Mouse (Mus musculus): ENCODE results near the gene Galr3. TPM values are rescaled to one million over a fixed set of nuclear protein-coding genes. Genes with fewer than 3 reads are reported as not detected.

The Galr3 gene
- polyA plus RNA-seq, 1 experiment from 2014 or later = 0.12 TPM

DNA sequence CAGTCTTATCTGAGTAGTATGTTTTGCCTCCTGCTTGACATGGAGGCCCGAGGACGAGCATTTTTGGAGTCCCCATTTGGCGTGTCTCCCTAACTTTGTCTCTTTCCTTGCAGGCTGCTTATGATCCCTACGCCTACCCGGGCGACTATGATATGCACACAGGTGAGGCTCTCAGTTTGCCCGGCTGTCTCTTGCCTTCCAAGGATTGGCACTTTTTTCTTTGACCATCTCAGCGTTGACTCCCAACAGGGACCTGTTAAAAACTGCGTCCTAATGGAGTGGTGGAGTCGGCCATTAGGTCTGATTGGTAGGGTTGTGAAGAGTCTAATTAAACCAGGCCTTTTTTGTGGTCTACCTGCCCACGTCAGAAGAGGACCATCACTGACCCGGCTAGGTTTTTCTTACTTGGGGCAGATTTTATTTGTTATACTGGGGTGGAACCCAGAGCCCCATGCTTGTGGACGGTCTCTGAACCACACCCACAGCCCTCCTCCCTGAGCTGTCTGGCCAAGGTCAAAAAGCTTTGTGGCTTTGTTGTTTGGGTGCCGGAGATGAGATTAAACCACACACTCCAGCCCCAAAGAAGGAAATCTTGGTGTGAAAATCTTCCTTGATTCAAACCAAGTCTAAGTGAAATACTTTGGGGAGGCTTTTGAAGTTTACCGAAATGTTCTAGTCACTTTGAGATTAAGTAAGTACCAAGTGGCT, 34.1 kb downstream of the Galr3 start:
- H3K27me3 ChIP-seq = no peaks in the 10 kb centered on the region
- ATAC-seq (replicated peaks; ENCODE audit: low FRiP score) = no peak
- peak overlapping the region; percentile 92 for H3K4me3 ChIP-seq (replicated peaks)
- H3K9me3 ChIP-seq (replicated peaks) = no peaks in the 10 kb centered on the region
- H3K4me1 ChIP-seq = peaks cover 20% of the 10 kb centered on the region
- peak overlapping the region; percentile 88 for H3K9ac ChIP-seq
- peak overlapping the region; percentile 76 for H3K4me2 ChIP-seq
- peaks cover 45% of the 10 kb centered on the region for H3K36me3 ChIP-seq
- no peak overlapping the region for H3K27ac ChIP-seq
- 32% methylated on average over 15 of the region's 15 CpGs for WGBS

DNA sequence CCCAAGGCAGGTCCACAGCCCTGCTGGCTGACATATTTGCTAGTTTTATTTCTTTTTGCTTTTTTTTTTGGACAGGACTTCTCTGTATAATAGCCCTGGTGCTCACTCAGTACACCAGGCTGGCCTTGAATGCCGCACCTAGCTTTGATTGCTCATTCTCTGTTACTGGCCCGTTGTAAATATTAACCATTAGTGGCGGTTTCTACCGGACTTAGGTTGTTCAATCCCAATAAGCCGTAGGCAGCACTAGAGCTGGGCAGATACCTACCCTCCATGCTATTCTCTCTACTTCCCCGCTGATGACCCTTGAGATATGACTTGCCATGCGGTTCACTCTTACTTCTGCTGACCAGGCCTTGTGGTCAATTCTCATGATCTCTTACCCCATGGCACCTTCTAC, 37.9 kb downstream of the Galr3 start:
- no peaks in the 10 kb centered on the region for H3K27me3 ChIP-seq
- peaks cover 83% of the 10 kb centered on the region for H3K36me3 ChIP-seq
- no peak overlapping the region for H3K4me3 ChIP-seq (replicated peaks)
- H3K4me1 ChIP-seq = peaks cover 15% of the 10 kb centered on the region
- H3K27ac ChIP-seq = no peak overlapping the region
- 89% methylated on average over 7 of the region's 7 CpGs for WGBS
- no peak overlapping the region for H3K4me2 ChIP-seq
- no peak overlapping the region for H3K9ac ChIP-seq
- no peaks in the 10 kb centered on the region for H3K9me3 ChIP-seq (replicated peaks)
- no peak for ATAC-seq (replicated peaks; ENCODE audit: low FRiP score)

DNA sequence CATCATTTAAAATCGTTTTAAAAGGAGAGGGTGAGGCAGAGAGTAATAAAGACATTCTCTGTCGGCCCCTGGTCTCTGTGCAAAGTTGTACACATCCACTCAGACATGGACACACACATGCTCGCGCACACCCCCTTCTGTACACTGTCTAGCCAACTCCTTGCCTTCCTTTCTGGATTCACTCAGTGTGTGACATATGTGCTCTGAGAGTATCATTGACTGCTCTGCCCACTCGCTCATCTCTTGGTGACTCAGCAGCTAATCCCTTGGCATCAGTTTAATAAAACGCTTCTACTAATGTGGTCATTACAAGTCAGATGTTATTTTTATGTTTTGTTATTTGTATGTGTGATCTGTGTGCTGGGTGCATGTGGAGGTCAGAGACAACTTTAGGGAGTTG, 50.6 kb downstream of the Galr3 start:
- H3K9me3 ChIP-seq (replicated peaks) = no peaks in the 10 kb centered on the region
- no peaks in the 10 kb centered on the region for H3K27me3 ChIP-seq
- H3K27ac ChIP-seq = no peak overlapping the region
- H3K4me2 ChIP-seq = no peak overlapping the region
- WGBS = 88% methylated on average over 6 of the region's 6 CpGs
- peaks cover 87% of the 10 kb centered on the region for H3K36me3 ChIP-seq
- no peak for ATAC-seq (replicated peaks; ENCODE audit: low FRiP score)
- H3K4me3 ChIP-seq (replicated peaks) = no peak overlapping the region
- no peak overlapping the region for H3K9ac ChIP-seq
- peaks cover 16% of the 10 kb centered on the region for H3K4me1 ChIP-seq

Small RNA genes within 50 kb of the gene (microRNA-seq; reads per million reads assigned to microRNA genes)
- gene Mir6956 = 1.0 reads per million

Other genes with a start within 250 kb of the Galr3 start
- 9.1 and 9.5 TPM in 2 replicates for gene Card10, start 238.8 kb upstream of the Galr3 start, polyA plus RNA-seq (2015; fragmentation: Nextera tagmentation; extraction: Ambion mirVana)
- gene Cdc42ep1, start 199.3 kb upstream of the Galr3 start, polyA plus RNA-seq (2015; fragmentation: Nextera tagmentation; extraction: Ambion mirVana) = 46.2 and 51.1 TPM in 2 replicates
- gene Lgals2, start 186.4 kb upstream of the Galr3 start, polyA plus RNA-seq (2015; fragmentation: Nextera tagmentation; extraction: Ambion mirVana) = 0.60 and 1.8 TPM in 2 replicates
- gene Gga1, start 164.7 kb upstream of the Galr3 start, polyA plus RNA-seq (2015; fragmentation: Nextera tagmentation; extraction: Ambion mirVana) = 49.5 and 55.5 TPM in 2 replicates
- 0.14 and 0.60 TPM in 2 replicates for gene Gm49510, start 142.2 kb upstream of the Galr3 start, polyA plus RNA-seq (2015; fragmentation: Nextera tagmentation; extraction: Ambion mirVana)
- 34.4 and 41.6 TPM in 2 replicates for gene Sh3bp1, start 142.1 kb upstream of the Galr3 start, polyA plus RNA-seq (2015; fragmentation: Nextera tagmentation; extraction: Ambion mirVana)
- 13.7 and 15.0 TPM in 2 replicates for gene Pdxp, start 128.0 kb upstream of the Galr3 start, polyA plus RNA-seq (2015; fragmentation: Nextera tagmentation; extraction: Ambion mirVana)
- gene Lgals1, start 115.2 kb upstream of the Galr3 start, polyA plus RNA-seq (2015; fragmentation: Nextera tagmentation; extraction: Ambion mirVana) = 761 and 838 TPM in 2 replicates
- 54.6 and 58.9 TPM in 2 replicates for gene Nol12, start 107.0 kb upstream of the Galr3 start, polyA plus RNA-seq (2015; fragmentation: Nextera tagmentation; extraction: Ambion mirVana)
- 62.9 and 66.6 TPM in 2 replicates for gene Triobp, start 94.2 kb upstream of the Galr3 start, polyA plus RNA-seq (2015; fragmentation: Nextera tagmentation; extraction: Ambion mirVana)
- 513 and 545 TPM in 2 replicates for gene H1f0, start 13.4 kb upstream of the Galr3 start, polyA plus RNA-seq (2015; fragmentation: Nextera tagmentation; extraction: Ambion mirVana)
- 47.7 and 56.3 TPM in 2 replicates for gene Ankrd54, start 21.0 kb downstream of the Galr3 start, polyA plus RNA-seq (2015; fragmentation: Nextera tagmentation; extraction: Ambion mirVana)
- gene Eif3l, start 33.3 kb downstream of the Galr3 start, polyA plus RNA-seq (2015; fragmentation: Nextera tagmentation; extraction: Ambion mirVana) = 243 and 247 TPM in 2 replicates
- 8.6 and 11.0 TPM in 2 replicates for gene Micall1, start 67.0 kb downstream of the Galr3 start, polyA plus RNA-seq (2015; fragmentation: Nextera tagmentation; extraction: Ambion mirVana)
- 303 and 317 TPM in 2 replicates for gene Polr2f, start 99.1 kb downstream of the Galr3 start, polyA plus RNA-seq (2015; fragmentation: Nextera tagmentation; extraction: Ambion mirVana)
- gene 1700088E04Rik, start 99.4 kb downstream of the Galr3 start, polyA plus RNA-seq (2015; fragmentation: Nextera tagmentation; extraction: Ambion mirVana) = 7.7 and 10.5 TPM in 2 replicates
- gene Sox10, start 123.4 kb downstream of the Galr3 start, polyA plus RNA-seq (2015; fragmentation: Nextera tagmentation; extraction: Ambion mirVana) = 0.40 and 0.96 TPM in 2 replicates
- 45.5 and 49.8 TPM in 2 replicates for gene Pick1, start 187.3 kb downstream of the Galr3 start, polyA plus RNA-seq (2015; fragmentation: Nextera tagmentation; extraction: Ambion mirVana)
- 0.67 and 0.74 TPM in 2 replicates for gene Gm49486, start 187.5 kb downstream of the Galr3 start, polyA plus RNA-seq (2015; fragmentation: Nextera tagmentation; extraction: Ambion mirVana)
- gene Slc16a8, start 212.9 kb downstream of the Galr3 start, polyA plus RNA-seq (2015; fragmentation: Nextera tagmentation; extraction: Ambion mirVana) = 0.12 and 0.26 TPM in 2 replicates
- gene Baiap2l2, start 243.7 kb downstream of the Galr3 start, polyA plus RNA-seq (2015; fragmentation: Nextera tagmentation; extraction: Ambion mirVana) = 13.4 and 14.3 TPM in 2 replicates

Measured in kidney, embryonic 15.5 days (tissue).